Mouse (Mus musculus) heart, adult 9 months (tissue): ENCODE measurements at regions not wholly inside any gene's neighbourhood (a gene's known extent, or its start where the extent isn't known, plus 50 kb on each side); places are given as distances from the start of the nearest gene placed in this dataset.

Experiments used
- DNase-seq, 2 experiments: peaks; one replicate each; pipeline ENCODE4 v3.0.0; 2022; ENCODE audit warnings: low spot score in 2 of 2

GRCm38 (mm10) chr2:17065149-17066145 lies 665.8 kb downstream of the Nebl start:
- peak in 1 of 2 experiments; percentile 11 for DNase-seq
